Mouse (Mus musculus): ENCODE data around the gene Tex14.
"Not testable (repeated sequence)": the region's sequence is repeated elsewhere in the genome, so short reads cannot be mapped to it uniquely, and the experiment has no call there.

Gene Tex14

GRCm38 (mm10) chr11:87404876-87405275 lies at the start of gene Tex14, which contains the start of gene Rad51c:
Tex14 (plus strand) TSS chr11:87405065.
Rad51c (minus strand) TSS chr11:87404954.
- DNase-seq (ENCODE audit: low read depth, low spot score): no peak

- DNase-seq (ENCODE audit: low read depth, low spot score): no peak
Observed at GRCm38 (mm10) chr11:87357317-87358300, 47.3 kb upstream of the Tex14 start.

GRCm38 (mm10) chr11:87358331-87359261 lies 46.3 kb upstream of the Tex14 start, which contains the start of gene Ppm1e:
Ppm1e (minus strand) TSS chr11:87359023.
- DNase-seq (ENCODE audit: low read depth, low spot score): peak; percentile 61

GRCm38 (mm10) chr11:87359262-87359612 lies 45.6 kb upstream of the Tex14 start:
- DNase-seq (ENCODE audit: low read depth, low spot score): no peak

GRCm38 (mm10) chr11:87365120-87365519 lies 39.7 kb upstream of the Tex14 start:
- no peak for DNase-seq (ENCODE audit: low read depth, low spot score)

GRCm38 (mm10) chr11:87367061-87367460 lies 37.8 kb upstream of the Tex14 start:
- DNase-seq (ENCODE audit: low read depth, low spot score): no peak

GRCm38 (mm10) chr11:87367865-87368580 lies 36.8 kb upstream of the Tex14 start:
- no peak for DNase-seq (ENCODE audit: low read depth, low spot score)

GRCm38 (mm10) chr11:87384551-87384950 lies 20.3 kb upstream of the Tex14 start:
- DNase-seq (ENCODE audit: low read depth, low spot score): no peak

- DNase-seq (ENCODE audit: low read depth, low spot score): no peak
Observed at GRCm38 (mm10) chr11:87385676-87386075, 19.2 kb upstream of the Tex14 start.

- no peak for DNase-seq (ENCODE audit: low read depth, low spot score)
Observed at GRCm38 (mm10) chr11:87393855-87394254, 11.0 kb upstream of the Tex14 start.

GRCm38 (mm10) chr11:87398402-87398801 lies 6.5 kb upstream of the Tex14 start:
- DNase-seq (ENCODE audit: low read depth, low spot score): no peak

GRCm38 (mm10) chr11:87404111-87404853 lies 583 bp upstream of the Tex14 start:
- peak; percentile 98 for DNase-seq (ENCODE audit: low read depth, low spot score)

GRCm38 (mm10) chr11:87413412-87413811 lies 8.5 kb downstream of the Tex14 start:
- not testable (repeated sequence) for DNase-seq (ENCODE audit: low read depth, low spot score)

GRCm38 (mm10) chr11:87416120-87416519 lies 11.3 kb downstream of the Tex14 start:
- peak; percentile 58 for DNase-seq (ENCODE audit: low read depth, low spot score)

- DNase-seq (ENCODE audit: low read depth, low spot score): no peak
Observed at GRCm38 (mm10) chr11:87420861-87421260, 16.0 kb downstream of the Tex14 start.

- no peak for DNase-seq (ENCODE audit: low read depth, low spot score)
Observed at GRCm38 (mm10) chr11:87421760-87422201, 16.9 kb downstream of the Tex14 start.

- peak; percentile 72 for DNase-seq (ENCODE audit: low read depth, low spot score)
Observed at GRCm38 (mm10) chr11:87422511-87423340, 17.9 kb downstream of the Tex14 start.

GRCm38 (mm10) chr11:87423551-87424325 lies 18.9 kb downstream of the Tex14 start:
- no peak for DNase-seq (ENCODE audit: low read depth, low spot score)

- no peak for DNase-seq (ENCODE audit: low read depth, low spot score)
Observed at GRCm38 (mm10) chr11:87426121-87426449, 21.2 kb downstream of the Tex14 start.

Data from WW6 (cell line).